Mouse (Mus musculus) midbrain, postnatal 0 days (tissue): ENCODE measurements at regions not wholly inside any gene's neighbourhood (a gene's known extent, or its start where the extent isn't known, plus 50 kb on each side); places are given as distances from the start of the nearest gene placed in this dataset.

Experiments used
- ATAC-seq: fragments of 200-750 bp; cut with Nextera tagmentation; 2 replicates; pipeline ENCODE4 v1.8.0; 2017; ENCODE audit warnings: moderate number of reproducible peaks, mild to moderate bottlenecking, moderate TSS enrichment, moderate library complexity; ENCODE audit not compliant: low FRiP score
- DNase-seq: peaks from one replicate; pipeline ENCODE4 v3.0.0-alpha.2; 2015; ENCODE audit warnings: low spot score
- H3K27ac ChIP-seq: fragments of 300-500 bp; sonication (generic); 2 replicates; pipeline ENCODE4 v1.5.1; 2014; ENCODE audit warnings: low read depth, mild to moderate bottlenecking, low read length, mixed read lengths
- H3K27me3 ChIP-seq: fragments of 300-500 bp; sonication (generic); 2 replicates; pipeline ENCODE4 v1.6.1; 2014; ENCODE audit warnings: low read length, control low read depth, mixed read lengths; ENCODE audit not compliant: insufficient read depth
- H3K36me3 ChIP-seq: fragments of 300-500 bp; sonication (generic); 2 replicates; pipeline ENCODE4 v1.6.1; 2014; ENCODE audit warnings: low read length, control low read depth, mixed read lengths; ENCODE audit not compliant: insufficient read depth
- H3K4me1 ChIP-seq: fragments of 300-500 bp; sonication (generic); 2 replicates; pipeline ENCODE4 v1.6.1; 2014; ENCODE audit warnings: mild to moderate bottlenecking, control low read depth, antibody characterized with exemption, low read length, mixed read lengths; ENCODE audit not compliant: insufficient read depth
- H3K4me2 ChIP-seq: fragments of 300-500 bp; sonication (generic); 2 replicates; pipeline ENCODE4 v1.6.1; 2014; ENCODE audit warnings: low read depth, mild to moderate bottlenecking, low read length, mixed read lengths; ENCODE audit not compliant: poor library complexity, severe bottlenecking
- H3K4me3 ChIP-seq: fragments of 300-500 bp; sonication (generic); 2 replicates; pipeline ENCODE4 v1.5.1; 2014; ENCODE audit warnings: low read depth, mild to moderate bottlenecking, low read length, moderate library complexity
- H3K9ac ChIP-seq: fragments of 300-500 bp; sonication (generic); replicated peaks from 2 replicates; pipeline ENCODE4 v1.6.1; 2014; ENCODE audit warnings: mild to moderate bottlenecking, low read length, moderate library complexity, mixed read lengths; ENCODE audit not compliant: poor library complexity, severe bottlenecking
- H3K9me3 ChIP-seq: fragments of 300-500 bp; sonication (generic); 2 replicates; pipeline ENCODE4 v1.6.1; 2016; ENCODE audit warnings: low read length, control low read depth
- CTCF ChIP-seq: IDR thresholded peaks from 2 replicates; pipeline ENCODE4 v1.5.1; 2016; ENCODE audit warnings: antibody characterized with exemption, mild to moderate bottlenecking
- WGBS: fragments of 180-500 bp; shearing (Covaris S2); extraction: QIAGEN DNeasy Blood & Tissue Kit; methylation state at CpG from one replicate; pipeline ENCODE4 v1.1.7; 2014; 5-methylcytosine and 5-hydroxymethylcytosine counted together

GRCm38 (mm10) chr10:53456027-53456713 lies 76.4 kb upstream of the Cep85l start:
- Histone ChIP-seq H3K9ac (no peak overlapping the region), H3K4me2 (no peak overlapping the region), H3K27ac (no peak overlapping the region), H3K4me3 (no peak overlapping the region), H3K27me3 (no peaks in the 10 kb centered on the region), H3K4me1 (no peaks in the 10 kb centered on the region), H3K36me3 (no peaks in the 10 kb centered on the region), H3K9me3 (no peaks in the 10 kb centered on the region)
- TF ChIP-seq CTCF, result no peak
- DNase-seq (no peak), ATAC-seq (no peak)
- 71% methylated on average over 4 of the region's 4 CpGs for WGBS

- no peaks in the 10 kb centered on the region for H3K27me3 ChIP-seq
- no peaks in the 10 kb centered on the region for H3K4me1 ChIP-seq
- 53% methylated on average over 3 of the region's 3 CpGs for WGBS
- H3K9me3 ChIP-seq, result no peaks in the 10 kb centered on the region
- no peak overlapping the region for H3K9ac ChIP-seq
- no peaks in the 10 kb centered on the region for H3K36me3 ChIP-seq
- no peak for TF ChIP-seq CTCF
- H3K4me3 ChIP-seq, result no peak overlapping the region
- no peak overlapping the region for H3K27ac ChIP-seq
- no peak overlapping the region for H3K4me2 ChIP-seq
- ATAC-seq (no peak), DNase-seq (peak; percentile 39)
These were observed 65.0 kb upstream of the Cep85l start for GRCm38 (mm10) chr10:53444789-53445188.

GRCm38 (mm10) chr10:53443443-53443842 lies 63.7 kb upstream of the Cep85l start:
- no peaks in the 10 kb centered on the region for H3K4me1 ChIP-seq
- DNase-seq (no peak), ATAC-seq (no peak)
- no peak overlapping the region for H3K9ac ChIP-seq
- no peak overlapping the region for H3K27ac ChIP-seq
- H3K9me3 ChIP-seq, result no peaks in the 10 kb centered on the region
- TF ChIP-seq CTCF, result no peak
- H3K4me2 ChIP-seq, result no peak overlapping the region
- no peak overlapping the region for H3K4me3 ChIP-seq
- no peaks in the 10 kb centered on the region for H3K27me3 ChIP-seq
- no peaks in the 10 kb centered on the region for H3K36me3 ChIP-seq
- 95% methylated on average over 1 of the region's 1 CpGs for WGBS

GRCm38 (mm10) chr10:53442912-53443311 lies 63.2 kb upstream of the Cep85l start:
- no peak overlapping the region for H3K27ac ChIP-seq
- H3K4me2 ChIP-seq, result no peak overlapping the region
- no peak overlapping the region for H3K4me3 ChIP-seq
- H3K36me3 ChIP-seq, result no peaks in the 10 kb centered on the region
- H3K4me1 ChIP-seq, result no peaks in the 10 kb centered on the region
- H3K27me3 ChIP-seq, result no peaks in the 10 kb centered on the region
- no peak for DNase-seq
- no peak for ATAC-seq
- TF ChIP-seq CTCF, result no peak
- H3K9ac ChIP-seq, result no peak overlapping the region
- H3K9me3 ChIP-seq, result no peaks in the 10 kb centered on the region
- WGBS, result 97% methylated on average over 14 of the region's 14 CpGs

- 51% methylated on average over 1 of the region's 1 CpGs for WGBS
- H3K4me2 ChIP-seq, result no peak overlapping the region
- H3K9ac ChIP-seq, result no peak overlapping the region
- H3K4me3 ChIP-seq, result no peak overlapping the region
- H3K36me3 ChIP-seq, result no peaks in the 10 kb centered on the region
- DNase-seq (peak; percentile 22), ATAC-seq (0 out of 2 replicates have a peak, but pooled peaks have one; percentile 32)
- no peaks in the 10 kb centered on the region for H3K9me3 ChIP-seq
- 0 out of 2 replicates have a peak, but pooled peaks cover 2% of the 10 kb centered on the region for H3K4me1 ChIP-seq
- H3K27me3 ChIP-seq, result no peaks in the 10 kb centered on the region
- no peak overlapping the region for H3K27ac ChIP-seq
- no peak for TF ChIP-seq CTCF
These were observed 60.5 kb upstream of the Cep85l start for GRCm38 (mm10) chr10:53440251-53440650.

- H3K4me3 ChIP-seq, result no peak overlapping the region
- H3K4me1 ChIP-seq, result 0 out of 2 replicates have a peak, but pooled peaks cover 6% of the 10 kb centered on the region
- H3K9me3 ChIP-seq, result no peaks in the 10 kb centered on the region
- no peak overlapping the region for H3K9ac ChIP-seq
- H3K36me3 ChIP-seq, result no peaks in the 10 kb centered on the region
- no peak for TF ChIP-seq CTCF
- WGBS, result 87% methylated on average over 4 of the region's 4 CpGs
- DNase-seq (no peak), ATAC-seq (no peak)
- H3K4me2 ChIP-seq, result no peak overlapping the region
- no peak overlapping the region for H3K27ac ChIP-seq
- H3K27me3 ChIP-seq, result no peaks in the 10 kb centered on the region
These were observed 58.6 kb upstream of the Cep85l start for GRCm38 (mm10) chr10:53438388-53438787.
